Mouse (Mus musculus) heart, adult 2 months (tissue): ENCODE results near the gene Soga1.

ENCODE experiments used
- CTCF ChIP-seq: fragments of 200-600 bp; IDR thresholded peaks from 2 replicates; pipeline ENCODE4 v1.8.1; 2022; ENCODE audit warnings: antibody characterized with exemption, mild to moderate bottlenecking, moderate library complexity
- EP300 ChIP-seq: fragments of 200-500 bp; IDR thresholded peaks from 2 replicates; pipeline ENCODE4 v1.6.1; 2011; ENCODE audit warnings: low read depth, low read length, control low read depth; ENCODE audit not compliant: insufficient read depth
- POLR2A ChIP-seq: fragments of 200-500 bp; IDR thresholded peaks from 2 replicates; pipeline ENCODE4 v1.6.1; 2011; ENCODE audit warnings: mild to moderate bottlenecking, low read depth, low read length, control low read depth; ENCODE audit not compliant: insufficient read depth

GRCm38 (mm10) chr2:157066731-157067430, 12.2 kb downstream of the Soga1 start:
- TF ChIP-seq CTCF (no peak), POLR2A (no peak), EP300 (no peak)
